Mouse (Mus musculus) effector memory CD4-positive, alpha-beta T cell, adult 5 months (primary cell): ENCODE measurements around the gene Bsph1. TPM values are rescaled to one million over a fixed set of nuclear protein-coding genes. Genes with fewer than 3 reads are reported as not detected.

ENCODE experiments used
- polyA plus RNA-seq: library from polyadenylated mRNA; unstranded; fragments of 100-300 nt; shearing (Covaris generic); gene quantifications from one replicate; pipeline ENCODE4 v1.2.1, GENCODE M21; 2017

Bsph1 gene
- not detected for polyA plus RNA-seq

DNA sequence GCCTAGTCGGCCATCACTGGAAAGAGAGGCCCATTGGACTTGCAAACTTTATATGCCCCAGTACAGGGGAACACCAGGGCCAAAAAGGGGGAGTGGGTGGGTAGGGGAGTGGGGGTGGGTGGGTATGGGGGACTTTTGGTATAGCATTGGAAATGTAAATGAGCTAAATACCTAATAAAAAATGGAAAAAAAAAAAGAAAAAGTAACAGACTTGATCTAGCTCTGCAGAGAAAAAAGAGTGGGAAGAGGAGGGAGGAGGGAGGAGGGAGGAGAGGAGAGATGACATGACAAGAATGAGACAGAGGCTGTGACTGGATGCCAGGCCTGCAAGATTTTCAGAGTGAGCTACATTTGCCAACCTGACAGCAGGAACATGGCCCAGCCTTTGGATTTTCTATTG, at the start of gene Bsph1:
Bsph1 (plus strand) TSS at position 301 of the 400 bp plus-strand sequence.

Other genes starting within 250 kb of the Bsph1 start
- not detected for gene Vmn1r89, start 237.8 kb upstream of the Bsph1 start, polyA plus RNA-seq
- gene Lig1, start 173.6 kb upstream of the Bsph1 start, polyA plus RNA-seq: 13.6 TPM
- gene Zswim9, start 172.1 kb upstream of the Bsph1 start, polyA plus RNA-seq: 1.7 TPM
- not detected for gene Pla2g4c, start 126.2 kb upstream of the Bsph1 start, polyA plus RNA-seq
- not detected for gene Cabp5, start 52.7 kb upstream of the Bsph1 start, polyA plus RNA-seq
- not detected for gene Bsph2, start 120.2 kb downstream of the Bsph1 start, polyA plus RNA-seq
- gene Sult2a5, start 173.1 kb downstream of the Bsph1 start, polyA plus RNA-seq: not detected